Mouse (Mus musculus) 416B (cell line): ENCODE data around the gene BC049762.
A peak's percentile ranks its signal among the peaks of the same experiment; 100 is the strongest.

Source experiments
- DNase-seq: peaks from one replicate; pipeline ENCODE4 v3.0.0; 2011; ENCODE audit warnings: low read depth

The BC049762 gene

GRCm38 (mm10) chr11:51262342-51263285, at the start of gene BC049762:
Gene BC049762 (minus strand): TSS chr11:51263046.
- peak; percentile 98 for DNase-seq

- DNase-seq: no peak
Observed at GRCm38 (mm10) chr11:51311846-51312245, 49.0 kb upstream of the BC049762 start.

GRCm38 (mm10) chr11:51308306-51308705, 45.5 kb upstream of the BC049762 start:
- DNase-seq: no peak

- no peak for DNase-seq
Observed at GRCm38 (mm10) chr11:51303981-51304553, 41.2 kb upstream of the BC049762 start.

DNA sequence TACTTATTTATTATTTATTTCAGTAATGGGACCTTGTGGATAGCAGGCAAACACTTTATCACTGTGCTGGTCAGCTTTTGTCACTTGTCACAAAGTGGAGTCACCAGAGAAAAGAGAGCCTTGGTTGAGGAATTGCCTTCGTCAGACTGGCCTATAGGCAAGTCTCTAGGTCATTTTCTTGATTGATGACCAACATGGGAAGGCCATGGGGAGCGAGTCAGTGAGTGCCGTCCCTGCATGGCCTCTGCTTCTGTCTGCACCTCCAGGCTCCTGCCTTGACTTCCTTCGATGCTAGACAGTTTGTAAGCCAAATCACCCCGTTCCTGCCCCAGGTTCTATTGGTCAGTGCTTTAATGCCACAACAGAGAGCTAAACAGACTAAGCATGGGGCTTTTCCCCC, 39.5 kb upstream of the BC049762 start:
- DNase-seq: no peak

DNA sequence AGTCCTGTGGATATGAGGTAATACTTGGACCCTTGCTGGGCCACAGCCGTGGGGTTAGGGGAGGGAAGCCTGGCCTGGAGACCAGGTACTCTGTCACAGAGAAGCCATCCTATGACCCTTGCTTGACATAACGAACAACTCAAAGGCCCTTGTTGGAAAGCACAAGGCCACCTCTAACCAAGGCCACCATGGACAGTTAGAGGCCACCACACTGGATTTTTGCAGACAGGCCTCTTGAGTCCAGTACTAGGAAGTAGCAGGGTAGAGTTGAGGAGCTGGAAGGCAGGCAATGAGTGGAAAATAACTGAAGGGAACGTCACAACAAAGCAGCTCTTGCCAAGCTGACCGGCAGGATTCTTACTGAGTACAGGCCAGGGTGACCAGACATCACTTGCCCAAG, 35.8 kb upstream of the BC049762 start:
- DNase-seq: no peak

DNA sequence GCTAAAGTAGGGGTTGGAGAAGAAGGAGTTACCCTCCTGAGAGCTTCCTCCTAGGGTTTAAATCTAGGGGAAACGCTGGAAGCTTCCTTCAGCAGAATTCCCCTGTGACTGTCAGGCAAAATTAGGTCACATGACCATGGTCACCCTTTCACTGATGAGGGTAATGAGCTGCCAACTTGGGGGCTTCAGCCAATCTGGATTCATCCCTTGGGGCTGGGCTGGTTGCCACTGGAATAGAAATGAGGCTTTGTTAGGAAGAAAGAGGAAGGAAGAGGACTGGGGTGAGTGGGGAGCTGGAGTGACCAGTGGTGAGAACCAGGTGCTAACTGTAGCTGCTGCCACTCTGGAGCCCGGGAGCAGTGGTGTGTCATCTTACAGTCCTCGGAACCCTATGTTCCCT, 32.9 kb upstream of the BC049762 start:
- no peak for DNase-seq

GRCm38 (mm10) chr11:51293956-51294530, 31.2 kb upstream of the BC049762 start:
- no peak for DNase-seq

DNA sequence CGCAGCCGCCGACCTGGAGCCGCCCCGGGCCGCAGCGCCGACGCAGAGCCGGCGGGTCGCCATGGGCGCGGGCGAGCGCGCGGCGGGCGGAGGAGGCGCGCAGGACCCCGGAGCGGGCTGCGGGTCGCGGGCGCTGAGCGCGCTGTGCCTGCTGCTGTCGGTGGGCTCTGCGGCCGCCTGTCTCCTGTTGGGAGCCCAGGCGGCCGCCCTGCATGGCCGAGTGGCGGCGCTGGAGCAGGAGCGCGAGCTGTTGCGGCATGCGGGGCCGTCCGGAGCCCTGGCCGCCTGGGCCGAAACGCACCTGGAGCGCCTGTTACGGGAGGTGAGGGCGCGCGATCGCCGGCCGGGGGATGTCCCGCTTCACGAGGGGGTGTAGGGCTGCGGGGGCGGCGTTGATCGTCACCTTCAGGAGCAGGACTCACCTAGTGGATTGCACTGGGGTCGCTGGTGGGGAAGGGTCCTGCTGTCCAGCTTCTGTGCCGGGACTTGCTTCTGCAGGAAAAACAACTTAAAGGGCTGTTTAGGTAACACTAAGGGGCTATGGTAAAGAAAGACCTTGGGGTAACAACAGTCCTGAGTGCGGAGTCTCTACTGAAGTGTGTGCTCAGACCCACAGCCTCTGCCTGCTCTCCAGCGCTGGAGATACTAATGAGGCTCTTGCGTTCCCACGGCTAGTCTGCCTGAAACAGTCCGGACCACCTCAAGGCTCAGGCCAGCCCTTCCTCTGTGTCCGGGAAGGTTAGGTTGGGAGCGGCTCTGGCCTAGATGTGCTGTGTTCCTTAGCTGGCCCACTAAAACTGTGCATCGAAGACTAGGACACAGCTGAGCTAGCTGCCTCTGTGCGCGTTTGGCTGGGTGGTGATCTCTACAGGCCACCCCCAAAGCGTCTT, 27.5 kb upstream of the BC049762 start:
- no peak for DNase-seq

GRCm38 (mm10) chr11:51289564-51290041, 26.8 kb upstream of the BC049762 start, which contains the start of gene Col23a1:
Gene Col23a1 (plus strand): TSS chr11:51289920.
- DNase-seq: no peak

- DNase-seq: no peak
Observed at GRCm38 (mm10) chr11:51274418-51274817, 11.6 kb upstream of the BC049762 start.

GRCm38 (mm10) chr11:51265326-51265725, 2.5 kb upstream of the BC049762 start:
- DNase-seq: peak; percentile 58

DNA sequence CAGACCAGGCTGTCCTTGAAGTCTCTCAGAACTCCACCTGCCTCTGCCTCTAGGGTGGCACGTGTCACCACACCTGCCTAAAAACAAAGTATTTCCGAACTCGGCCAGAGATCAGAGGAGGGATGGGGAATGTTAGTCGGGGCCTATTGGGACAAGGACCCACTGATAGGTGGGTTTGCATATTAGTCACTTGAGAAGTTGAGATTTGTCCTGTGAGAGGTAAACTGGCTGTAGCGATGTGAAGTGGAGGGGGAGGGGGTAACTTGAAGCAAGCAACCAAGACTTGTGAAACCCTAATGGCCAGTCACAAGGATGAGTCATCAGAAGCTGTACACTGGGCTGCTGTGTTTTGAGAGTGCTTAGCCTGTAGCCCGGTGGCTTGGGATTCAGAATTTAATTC, 1.5 kb upstream of the BC049762 start:
- peak; percentile 93 for DNase-seq

DNA sequence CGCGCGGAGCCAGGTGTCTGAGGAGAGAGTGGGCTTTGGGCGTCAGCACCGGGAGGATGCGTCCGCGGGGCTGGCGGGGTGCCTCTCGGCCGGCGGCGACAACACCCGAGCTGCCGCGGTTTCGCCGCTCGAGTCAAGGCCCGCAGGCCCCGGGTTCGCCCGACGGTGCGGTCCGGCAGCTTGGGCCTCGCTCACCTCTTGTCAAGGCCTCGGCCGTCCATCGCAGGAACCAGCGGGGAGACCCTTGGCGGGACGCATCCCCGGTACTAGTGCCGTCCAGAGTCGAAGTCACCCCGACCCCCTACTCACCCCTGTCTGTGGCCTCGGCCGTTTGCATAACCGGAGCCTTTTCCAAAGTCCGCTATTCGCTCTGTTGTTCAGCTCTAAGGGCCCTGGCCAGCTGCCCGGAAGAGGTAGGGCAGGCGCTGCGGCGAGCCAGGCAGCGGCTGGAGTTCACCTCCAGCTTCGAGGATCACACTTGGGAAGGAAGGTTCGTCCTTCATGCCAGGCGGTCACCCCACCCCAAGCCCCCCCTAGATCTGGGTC, 513 bp upstream of the BC049762 start:
- DNase-seq: peak; percentile 59

GRCm38 (mm10) chr11:51261680-51262219, 1.1 kb downstream of the BC049762 start, which contains the start of gene Clk4:
Gene Clk4 (plus strand): TSS chr11:51261730.
- DNase-seq: no peak

DNA sequence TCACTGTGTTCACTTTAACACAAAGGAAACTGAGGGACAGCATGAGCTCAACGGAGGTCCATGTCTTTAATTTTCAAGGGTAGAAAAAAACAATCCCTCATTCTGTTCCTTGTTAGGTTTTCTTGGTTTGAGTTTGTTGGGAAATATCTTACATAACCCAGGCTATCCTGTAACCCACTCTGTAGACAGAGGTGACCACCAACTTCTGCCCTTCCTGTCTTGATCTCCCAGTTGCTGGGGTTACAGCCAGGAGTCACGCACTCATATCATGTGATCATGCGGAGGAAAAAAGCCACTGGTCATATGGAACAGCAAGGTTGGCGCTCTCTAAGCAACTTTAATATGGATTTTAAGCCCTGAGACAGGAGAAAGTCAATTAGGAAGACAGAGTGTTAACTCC, 5.8 kb downstream of the BC049762 start:
- peak; percentile 29 for DNase-seq

GRCm38 (mm10) chr11:51242897-51243296, 19.9 kb downstream of the BC049762 start:
- peak; percentile 25 for DNase-seq

GRCm38 (mm10) chr11:51234626-51235025, 28.2 kb downstream of the BC049762 start:
- no peak for DNase-seq

DNA sequence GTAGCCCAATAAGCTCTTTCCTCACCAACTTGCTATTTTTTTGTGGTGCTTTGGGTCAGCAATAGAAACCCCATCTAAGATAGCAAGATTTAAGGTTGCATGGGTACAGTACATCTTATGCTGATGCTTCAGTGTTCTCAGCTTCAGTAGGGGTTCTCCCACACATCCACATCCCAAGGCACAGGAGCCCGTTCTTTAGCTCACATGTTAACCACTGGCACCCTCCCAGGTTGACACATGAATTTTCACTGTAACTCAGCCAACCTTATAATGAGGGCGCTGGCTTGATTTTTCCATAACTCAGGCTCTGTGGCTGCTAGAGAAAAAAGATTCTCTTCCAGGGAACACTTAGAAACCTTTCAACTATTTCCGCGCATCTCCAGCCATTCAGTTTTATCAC, 35.7 kb downstream of the BC049762 start:
- no peak for DNase-seq

GRCm38 (mm10) chr11:51220308-51220707, 42.5 kb downstream of the BC049762 start, which contains the start of gene Gm12569:
Gene Gm12569 (plus strand): TSS chr11:51220473.
- no peak for DNase-seq

- DNase-seq: no peak
Observed at GRCm38 (mm10) chr11:51219396-51219980, 43.4 kb downstream of the BC049762 start.
